Mouse (Mus musculus) stomach, postnatal 0 days (tissue): ENCODE measurements at regions not wholly inside any gene's neighbourhood (a gene's known extent, or its start where the extent isn't known, plus 50 kb on each side); places are given as distances from the start of the nearest gene placed in this dataset.

ENCODE experiments used
- CTCF ChIP-seq: IDR thresholded peaks from 2 replicates; pipeline ENCODE4 v1.5.1; 2016; ENCODE audit warnings: antibody characterized with exemption, low read depth, mild to moderate bottlenecking, moderate library complexity
- EP300 ChIP-seq: optimal IDR thresholded peaks from 2 replicates; pipeline ENCODE3; 2016; ENCODE audit warnings: antibody characterized with exemption

DNA sequence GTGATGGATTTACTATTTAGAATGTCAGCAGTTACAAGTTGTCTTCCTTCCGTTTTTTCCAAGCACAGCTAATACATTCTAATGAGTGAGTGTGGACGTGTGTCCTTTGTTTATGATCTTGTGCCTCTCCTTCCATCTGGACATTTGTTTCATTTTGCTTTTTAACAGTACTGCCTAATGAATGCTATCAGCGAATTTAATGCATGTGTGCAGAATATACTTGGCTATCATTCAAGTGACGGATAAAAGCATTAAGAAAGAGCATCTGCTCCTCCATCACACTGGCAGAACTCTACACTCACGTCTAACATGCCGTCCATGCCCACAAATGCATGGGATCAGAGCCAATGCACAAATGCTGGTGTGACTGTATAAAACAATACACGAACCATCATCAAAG, 156.0 kb downstream of the Cox18 start:
- TF ChIP-seq CTCF: no peak
- TF ChIP-seq EP300: no peak
